ENCODE assay signal across 10 mouse cellular contexts in the genomic region with DNA sequence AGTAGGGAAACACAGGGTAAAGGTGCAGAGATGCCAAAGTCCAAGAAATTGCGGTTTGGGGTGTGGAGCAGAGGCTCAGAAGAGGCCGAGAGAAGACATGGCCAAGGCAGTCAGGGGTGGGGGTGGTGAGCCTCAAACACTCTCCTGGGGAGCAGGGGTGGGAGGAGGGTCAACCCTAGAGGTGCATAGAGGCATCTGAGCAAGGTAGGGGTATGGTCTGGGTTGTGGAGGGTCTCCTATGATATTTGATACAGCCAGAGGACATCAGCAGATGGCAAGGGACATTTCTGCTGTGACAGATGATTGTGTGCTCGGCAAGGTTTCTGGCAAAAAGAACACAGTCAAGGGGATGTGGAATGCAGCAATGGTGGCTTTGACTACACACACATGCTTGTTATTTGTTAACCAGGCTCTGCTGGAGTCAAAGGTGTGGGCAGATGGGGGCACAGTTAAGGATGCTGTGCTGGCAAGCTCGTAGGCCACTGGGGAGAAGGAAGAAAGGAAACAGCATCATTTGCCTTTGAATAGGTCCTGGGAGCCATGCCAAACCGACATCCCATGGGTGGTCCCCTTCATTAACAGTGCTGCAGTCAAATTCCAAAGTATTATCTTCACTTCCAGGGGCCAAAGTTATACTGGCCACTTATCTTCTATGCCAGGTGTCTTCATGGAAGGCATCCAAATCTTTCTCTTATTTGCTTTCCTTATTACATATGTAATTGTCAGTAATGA. TPM values are rescaled to one million over a fixed set of nuclear protein-coding genes. Genes with fewer than 3 reads are reported as not detected.
DNase-seq lines count a peak whose midpoint lies in the region; ATAC-seq and TF ChIP-seq lines count a peak whose summit lies in the region.
"Had no signal": no experiment of that assay in that cellular context is flagged by ENCODE, and none has a peak within 500 bp of the region (broad histone marks: within the 10 kb centered on the region; RNA-seq: fewer than 3 reads in every experiment).

No protein-coding gene starts in this region.

- peaks cover 7% of the 10 kb centered on the region for H3K4me1 ChIP-seq in forebrain, embryonic 12.5 days
- no peaks in the 10 kb centered on the region for H3K4me1 ChIP-seq in forebrain, embryonic 11.5 days (replicated peaks; ENCODE audit: control insufficient read depth, insufficient read depth, low read length)
- peaks cover 8% of the 10 kb centered on the region for H3K4me1 ChIP-seq in forebrain, embryonic 15.5 days
- H3K4me1 ChIP-seq in lung, postnatal 0 days (ENCODE audit: insufficient read depth, low read depth, low read length): peaks cover 6% of the 10 kb centered on the region; the same call in 1 of the 2 replicates

- intact Hi-C loops in gastrocnemius, postnatal 14 days (cut with DNase I; ENCODE audit: low total_unique reads): no loop called here

- peak; percentile 60 for TF ChIP-seq EP300 in lung, postnatal 0 days (IDR thresholded peaks at IDR 0.05)

- H3K27me3 ChIP-seq in forebrain, embryonic 12.5 days: peaks cover 4% of the 10 kb centered on the region; the same call in 1 of the 2 replicates
- H3K27me3 ChIP-seq in forebrain, embryonic 11.5 days (ENCODE audit: control insufficient read depth, insufficient read depth, low read length): no peaks in the 10 kb centered on the region
- H3K27me3 ChIP-seq in forebrain, embryonic 15.5 days: peaks cover 10% of the 10 kb centered on the region; the same call in 1 of the 2 replicates
- no peaks in the 10 kb centered on the region for H3K27me3 ChIP-seq in lung, postnatal 0 days (replicated peaks; ENCODE audit: insufficient read depth, low read length)
- H3K27me3 ChIP-seq: CH12.LX had no signal

- H3K9me3 ChIP-seq in forebrain, embryonic 12.5 days: no peaks in the 10 kb centered on the region
- no peaks in the 10 kb centered on the region for H3K9me3 ChIP-seq in forebrain, embryonic 11.5 days (ENCODE audit: control insufficient read depth, low read length)
- H3K9me3 ChIP-seq in forebrain, embryonic 15.5 days: no peaks in the 10 kb centered on the region
- H3K9me3 ChIP-seq in lung, postnatal 0 days (ENCODE audit: low read length): no peaks in the 10 kb centered on the region

- no peaks in the 10 kb centered on the region for H3K36me3 ChIP-seq in forebrain, embryonic 12.5 days (replicated peaks)
- no peaks in the 10 kb centered on the region for H3K36me3 ChIP-seq in forebrain, embryonic 11.5 days (ENCODE audit: control insufficient read depth, insufficient read depth, low read length)
- no peaks in the 10 kb centered on the region for H3K36me3 ChIP-seq in forebrain, embryonic 15.5 days
- no peaks in the 10 kb centered on the region for H3K36me3 ChIP-seq in lung, postnatal 0 days (ENCODE audit: insufficient read depth, low read length)

- no peak for DNase-seq in forebrain, embryonic 11.5 days (ENCODE audit: low spot score)
- DNase-seq in 3T3-L1 (ENCODE audit: low read depth, low spot score): peak; percentile 64
- peak; percentile 55 for DNase-seq in lung, postnatal 0 days (ENCODE audit: low spot score)
- DNase-seq in gastrocnemius, postnatal 14 days: no peak
- DNase-seq in urinary bladder, postnatal 25 days (ENCODE audit: low spot score): no peak
- no peak for DNase-seq in gastrocnemius, postnatal 25 days

- H3K27ac ChIP-seq in forebrain, embryonic 12.5 days: no peak overlapping the region
- no peak overlapping the region for H3K27ac ChIP-seq in forebrain, embryonic 11.5 days (ENCODE audit: low read depth, low read length)
- H3K27ac ChIP-seq in forebrain, embryonic 15.5 days (replicated peaks): no peak overlapping the region
- no peak overlapping the region for H3K27ac ChIP-seq in lung, postnatal 0 days (ENCODE audit: low read length)
- H3K27ac ChIP-seq: left cerebral cortex, adult 2 months had no signal

- no peak overlapping the region for H3K4me2 ChIP-seq in forebrain, embryonic 12.5 days
- no peak overlapping the region for H3K4me2 ChIP-seq in forebrain, embryonic 11.5 days (ENCODE audit: low read depth, low read length, severe bottlenecking)
- H3K4me2 ChIP-seq in forebrain, embryonic 15.5 days (replicated peaks): no peak overlapping the region
- H3K4me2 ChIP-seq in lung, postnatal 0 days (replicated peaks; ENCODE audit: low read depth, low read length): no peak overlapping the region

- peak; percentile 41; the same call in 1 of the 2 replicates for ATAC-seq in forebrain, embryonic 12.5 days (ENCODE audit: low FRiP score)
- no peak for ATAC-seq in forebrain, embryonic 11.5 days (replicated peaks; ENCODE audit: low FRiP score)
- peak; percentile 75 for ATAC-seq in forebrain, embryonic 15.5 days (replicated peaks)
- ATAC-seq in lung, postnatal 0 days: peak; percentile 58

- H3K4me3 ChIP-seq in forebrain, embryonic 12.5 days (replicated peaks): no peak overlapping the region
- no peak overlapping the region for H3K4me3 ChIP-seq in forebrain, embryonic 11.5 days (ENCODE audit: low read depth, low read length)
- H3K4me3 ChIP-seq in forebrain, embryonic 15.5 days: no peak overlapping the region
- H3K4me3 ChIP-seq in lung, postnatal 0 days (ENCODE audit: low read depth, low read length): no peak overlapping the region
- H3K4me3 ChIP-seq: left cerebral cortex, adult 2 months had no signal

- WGBS in forebrain, embryonic 12.5 days: 35% methylated on average over 5 of the region's 5 CpGs
- WGBS in forebrain, embryonic 11.5 days: 42% methylated on average over 5 of the region's 5 CpGs
- WGBS in forebrain, embryonic 15.5 days: 23% methylated on average over 5 of the region's 5 CpGs
- 31% methylated on average over 5 of the region's 5 CpGs for WGBS in lung, postnatal 0 days

- no peak for TF ChIP-seq CTCF in lung, postnatal 0 days (IDR thresholded peaks at IDR 0.05)

- no peak overlapping the region for H3K9ac ChIP-seq in forebrain, embryonic 12.5 days
- no peak overlapping the region for H3K9ac ChIP-seq in forebrain, embryonic 11.5 days (ENCODE audit: low read length)
- H3K9ac ChIP-seq in forebrain, embryonic 15.5 days (replicated peaks): no peak overlapping the region
- H3K9ac ChIP-seq in lung, postnatal 0 days (replicated peaks; ENCODE audit: low read depth): no peak overlapping the region

RNA-seq across cellular contexts. Expression of a gene that starts 2.4 kb away (rescaled TPM):
- polyA plus RNA-seq in forebrain, embryonic 12.5 days (2016; fragmentation: Nextera tagmentation; extraction: Ambion mirVana): 10.6 and 11.7 TPM in 2 replicates
- 16.3 and 16.5 TPM in 2 replicates for polyA plus RNA-seq in forebrain, embryonic 11.5 days (2014; fragmentation: Nextera tagmentation; extraction: Ambion mirVana)
- polyA plus RNA-seq in forebrain, embryonic 15.5 days (2015; fragmentation: Nextera tagmentation; extraction: Ambion mirVana): 9.1 and 10.8 TPM in 2 replicates
- polyA plus RNA-seq in lung, postnatal 0 days (2015; fragmentation: Nextera tagmentation; extraction: Ambion mirVana): 33.1 and 43.4 TPM in 2 replicates
- 1 to 10 TPM; 5.1 to 5.6 TPM for total RNA-seq in gastrocnemius, postnatal 14 days (2021)
- 1 to 10 TPM; 4.5 to 5.0 TPM for total RNA-seq in gastrocnemius, postnatal 25 days (2021)

RNA-seq across cellular contexts. Expression of a gene that starts 37.7 kb away (rescaled TPM):
- polyA plus RNA-seq in forebrain, embryonic 12.5 days (2016; fragmentation: Nextera tagmentation; extraction: Ambion mirVana): 6.5 and 7.7 TPM in 2 replicates
- polyA plus RNA-seq in forebrain, embryonic 11.5 days (2014; fragmentation: Nextera tagmentation; extraction: Ambion mirVana): 9.0 and 9.4 TPM in 2 replicates
- 7.9 and 8.6 TPM in 2 replicates for polyA plus RNA-seq in forebrain, embryonic 15.5 days (2015; fragmentation: Nextera tagmentation; extraction: Ambion mirVana)
- polyA plus RNA-seq in lung, postnatal 0 days (2015; fragmentation: Nextera tagmentation; extraction: Ambion mirVana): 8.6 and 9.1 TPM in 2 replicates
- total RNA-seq in gastrocnemius, postnatal 14 days (2021): 1 to 10 TPM; 4.0 to 4.2 TPM
- total RNA-seq in gastrocnemius, postnatal 25 days (2021): 1 to 10 TPM; 1.3 to 1.6 TPM

Comparison
In these comparisons a context has a peak if more than half of its experiments do, and no peak if none do; other contexts are left out.
1. DNase-seq: peak in 3T3-L1 (single experiment) and lung, postnatal 0 days (single experiment); none in forebrain, embryonic 11.5 days (single experiment), gastrocnemius, postnatal 14 days (single experiment), urinary bladder, postnatal 25 days (single experiment) and gastrocnemius, postnatal 25 days (single experiment).